Mouse (Mus musculus) erythroblast, embryonic 14.5 days (primary cell): ENCODE measurements around the gene Cfd.

Experiments
- GATA1 ChIP-seq: IDR thresholded peaks from 2 replicates; pipeline ENCODE4 v1.6.1; 2012; ENCODE audit warnings: low read length, inconsistent platforms, mixed read lengths
- TAL1 ChIP-seq: IDR thresholded peaks from 3 replicates; pipeline ENCODE4 v1.6.1; 2012; ENCODE audit warnings: low read length, inconsistent platforms, mixed read lengths

- TF ChIP-seq GATA1 (no peak), TAL1 (no peak)
These were observed at the start of gene Cfd for GRCm38 (mm10) chr10:79890670-79891069.
